Mouse (Mus musculus) limb, embryonic 13.5 days (tissue): ENCODE measurements around the gene Arhgap27. TPM values are rescaled to one million over a fixed set of nuclear protein-coding genes. Genes with fewer than 3 reads are reported as not detected.

Experiments used
- ATAC-seq: fragments of 200-750 bp; cut with Nextera tagmentation; 2 replicates; pipeline ENCODE4 v1.8.0; 2017; ENCODE audit warnings: low read depth, moderate number of reproducible peaks, moderate TSS enrichment; ENCODE audit not compliant: low FRiP score
- H3K27ac ChIP-seq: fragments of 300-500 bp; sonication (generic); 2 replicates; pipeline ENCODE4 v1.5.1; 2015; ENCODE audit warnings: inconsistent platforms, mild to moderate bottlenecking, moderate library complexity
- H3K27me3 ChIP-seq: fragments of 300-500 bp; sonication (generic); 2 replicates; pipeline ENCODE4 v1.6.1; 2015; ENCODE audit warnings: mild to moderate bottlenecking, inconsistent platforms
- H3K36me3 ChIP-seq: fragments of 300-500 bp; sonication (generic); 2 replicates; pipeline ENCODE4 v1.6.1; 2015; ENCODE audit warnings: inconsistent platforms, mild to moderate bottlenecking, moderate library complexity
- H3K4me1 ChIP-seq: fragments of 300-500 bp; sonication (generic); 2 replicates; pipeline ENCODE4 v1.6.1; 2015; ENCODE audit warnings: inconsistent platforms
- H3K4me2 ChIP-seq: fragments of 300-500 bp; sonication (generic); replicated peaks from 2 replicates; pipeline ENCODE4 v1.6.1; 2015; ENCODE audit warnings: inconsistent platforms, mild to moderate bottlenecking, moderate library complexity
- H3K4me3 ChIP-seq: fragments of 300-500 bp; sonication (generic); 2 replicates; pipeline ENCODE4 v1.5.1; 2015; ENCODE audit warnings: moderate library complexity, mild to moderate bottlenecking, inconsistent platforms
- H3K9ac ChIP-seq: fragments of 300-500 bp; sonication (generic); 2 replicates; pipeline ENCODE4 v1.6.1; 2015; ENCODE audit warnings: mild to moderate bottlenecking, inconsistent platforms
- H3K9me3 ChIP-seq: fragments of 300-500 bp; sonication (generic); 2 replicates; pipeline ENCODE4 v1.6.1; 2016; ENCODE audit warnings: inconsistent platforms
- WGBS: fragments of 180-500 bp; shearing (Covaris S2); methylation state at CpG from one replicate; pipeline ENCODE4 v1.1.7; 2015; 5-methylcytosine and 5-hydroxymethylcytosine counted together
- polyA plus RNA-seq: library from polyadenylated mRNA; unstranded; fragments of >200 nt; fragmentation: Nextera tagmentation; extraction: Ambion mirVana; gene quantifications from 2 replicates; pipeline ENCODE4 v1.2.1, GENCODE M21; 2015

Arhgap27 gene
- polyA plus RNA-seq, 1 experiment from 2014 or later = 6.8 TPM

DNA sequence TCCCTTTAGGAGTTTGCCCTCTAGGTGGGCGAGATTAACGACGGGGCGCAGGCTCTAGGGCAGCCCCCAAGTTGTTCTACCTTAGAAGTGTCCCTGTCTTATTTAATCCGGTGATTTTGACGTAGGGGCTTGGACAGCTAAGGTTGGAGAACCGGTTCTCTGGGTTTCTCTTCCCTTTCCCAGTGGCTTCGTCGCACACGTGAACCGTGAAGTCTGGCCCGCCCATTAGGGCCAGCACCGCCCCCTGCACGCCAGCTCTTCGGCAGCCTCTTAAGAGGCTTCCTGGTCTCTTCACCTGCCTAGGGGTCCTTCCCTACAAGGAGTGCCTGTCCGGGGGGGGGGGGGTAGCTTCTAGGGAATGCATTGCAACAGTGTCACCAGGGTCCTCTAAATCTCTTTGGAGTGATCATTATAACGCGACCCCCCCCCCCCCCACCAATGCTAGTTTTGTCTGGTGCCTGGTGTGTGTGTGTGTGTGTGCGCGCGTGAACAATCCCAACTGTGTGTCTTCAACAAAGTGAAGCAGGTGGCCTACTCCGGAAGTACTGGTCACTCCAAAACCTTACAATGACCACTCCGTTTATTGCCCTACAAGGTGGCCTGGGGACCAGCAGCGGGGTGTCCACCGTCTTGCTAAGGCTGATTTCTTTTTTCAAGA lies 2.0 kb downstream of the Arhgap27 start:
- no peak for ATAC-seq
- Histone ChIP-seq H3K27me3 (peaks cover 97% of the 10 kb centered on the region), H3K4me2 (peak overlapping the region; percentile 76), H3K27ac (no peak overlapping the region; the same call in 1 of the 2 replicates), H3K4me3 (peak overlapping the region; percentile 52), H3K9me3 (no peaks in the 10 kb centered on the region), H3K4me1 (peaks cover 50% of the 10 kb centered on the region), H3K36me3 (peaks cover 5% of the 10 kb centered on the region), H3K9ac (no peak overlapping the region)
- WGBS = 3% methylated on average over 25 of the region's 25 CpGs

- H3K4me3 ChIP-seq = peak overlapping the region; percentile 52
- H3K36me3 ChIP-seq = no peaks in the 10 kb centered on the region
- no peak overlapping the region for H3K27ac ChIP-seq
- WGBS = 3% methylated on average over 48 of the region's 48 CpGs
- no peaks in the 10 kb centered on the region for H3K9me3 ChIP-seq
- peak overlapping the region; percentile 68 for H3K9ac ChIP-seq
- H3K27me3 ChIP-seq = peaks cover 100% of the 10 kb centered on the region
- ATAC-seq = peak; percentile 10; the same call in 1 of the 2 replicates
- H3K4me1 ChIP-seq = peaks cover 58% of the 10 kb centered on the region
- H3K4me2 ChIP-seq = peak overlapping the region; percentile 76
These were observed 2.8 kb downstream of the Arhgap27 start for GRCm38 (mm10) chr11:103360661-103361081.

DNA sequence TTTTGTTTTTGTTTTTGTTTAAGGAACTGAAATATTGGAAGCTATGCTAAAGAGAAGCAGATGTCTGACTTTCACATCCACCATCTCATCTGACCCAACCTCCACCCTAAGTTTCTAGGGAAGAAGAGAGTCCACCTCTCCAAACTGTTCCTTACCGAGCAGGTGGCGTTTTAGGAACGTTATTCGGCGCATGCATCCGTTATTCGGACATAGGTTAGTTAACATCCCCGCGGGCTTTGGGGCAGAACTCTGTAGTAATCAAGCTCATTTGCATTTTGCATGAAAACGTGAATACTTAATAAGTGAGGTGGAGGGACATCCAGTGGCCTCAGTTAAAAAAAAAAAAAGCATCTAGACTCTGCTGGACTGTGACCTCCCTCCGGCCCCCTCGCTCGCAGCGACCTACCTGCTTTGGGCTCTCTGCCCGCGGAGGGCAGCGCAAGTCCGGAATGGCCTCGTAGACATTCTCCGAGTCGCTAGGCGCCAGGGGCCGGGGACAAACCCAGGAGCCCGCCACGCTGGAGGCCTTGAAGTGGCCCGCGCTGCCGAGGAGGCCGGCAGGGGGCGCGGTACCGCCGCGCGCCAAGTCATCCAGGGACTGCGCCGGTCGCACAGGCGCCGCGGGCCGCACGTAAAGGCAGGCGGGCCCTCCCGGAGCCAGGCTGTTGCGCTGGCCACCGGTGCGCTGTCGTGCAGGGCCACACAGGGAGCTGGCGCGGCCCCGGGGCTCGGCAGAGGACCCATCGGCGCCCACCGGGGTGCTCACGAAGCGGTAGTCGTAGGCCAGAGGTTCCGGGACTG lies 3.5 kb downstream of the Arhgap27 start:
- no peaks in the 10 kb centered on the region for H3K36me3 ChIP-seq
- no peaks in the 10 kb centered on the region for H3K9me3 ChIP-seq
- peaks cover 97% of the 10 kb centered on the region for H3K27me3 ChIP-seq
- peak overlapping the region; percentile 52 for H3K4me3 ChIP-seq
- H3K27ac ChIP-seq = no peak overlapping the region
- WGBS = 1% methylated on average over 60 of the region's 60 CpGs
- peak overlapping the region; percentile 76 for H3K4me2 ChIP-seq
- H3K4me1 ChIP-seq = peaks cover 64% of the 10 kb centered on the region
- ATAC-seq = peak; percentile 60; the same call in 1 of the 2 replicates
- H3K9ac ChIP-seq = peak overlapping the region; percentile 68

- WGBS = 2% methylated on average over 22 of the region's 22 CpGs
- Histone ChIP-seq H3K27me3 (peaks cover 92% of the 10 kb centered on the region), H3K4me1 (peaks cover 70% of the 10 kb centered on the region), H3K4me2 (peak overlapping the region; percentile 76), H3K4me3 (peak overlapping the region; percentile 17), H3K36me3 (no peaks in the 10 kb centered on the region), H3K9me3 (no peaks in the 10 kb centered on the region), H3K27ac (no peak overlapping the region), H3K9ac (no peak overlapping the region)
- no peak for ATAC-seq
These were observed 4.4 kb downstream of the Arhgap27 start for GRCm38 (mm10) chr11:103359122-103359521.

- Histone ChIP-seq H3K4me1 (peaks cover 64% of the 10 kb centered on the region), H3K27me3 (peaks cover 84% of the 10 kb centered on the region)
These were observed 5.2 kb downstream of the Arhgap27 start for GRCm38 (mm10) chr11:103358316-103358715.

DNA sequence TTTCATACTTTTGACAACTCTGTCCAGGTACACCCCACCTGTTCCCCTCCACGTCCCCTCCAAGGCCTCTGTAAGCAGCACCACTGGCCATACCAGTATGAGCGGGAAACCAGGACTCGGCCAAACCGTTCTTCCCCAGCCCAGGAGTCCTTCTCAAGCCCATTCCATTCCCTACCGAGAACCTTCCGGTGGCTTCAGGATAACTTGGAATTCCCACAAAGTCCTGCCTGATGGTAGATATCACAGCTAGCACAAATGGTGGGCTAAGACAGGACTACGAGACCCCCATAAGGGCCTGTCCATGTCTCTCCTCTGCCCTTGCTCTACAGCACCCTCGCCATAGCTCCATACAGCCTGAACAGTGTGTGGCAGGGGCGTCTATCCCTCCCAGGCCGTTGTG lies 5.8 kb downstream of the Arhgap27 start:
- H3K9me3 ChIP-seq = peaks cover 5% of the 10 kb centered on the region; the same call in 1 of the 2 replicates
- peaks cover 58% of the 10 kb centered on the region for H3K4me1 ChIP-seq
- H3K27me3 ChIP-seq = peaks cover 78% of the 10 kb centered on the region
- 92% methylated on average over 10 of the region's 10 CpGs for WGBS
- no peaks in the 10 kb centered on the region for H3K36me3 ChIP-seq
- no peak overlapping the region for H3K4me3 ChIP-seq
- ATAC-seq = no peak
- no peak overlapping the region for H3K27ac ChIP-seq
- no peak overlapping the region for H3K9ac ChIP-seq
- H3K4me2 ChIP-seq = no peak overlapping the region

More at GRCm38 (mm10) chr11:103358316-103358715, 5.2 kb downstream of the Arhgap27 start:
- no peaks in the 10 kb centered on the region for H3K9me3 ChIP-seq
- ATAC-seq = no peak
- no peak overlapping the region for H3K9ac ChIP-seq
- no peak overlapping the region for H3K27ac ChIP-seq
- no peak overlapping the region for H3K4me2 ChIP-seq
- 76% methylated on average over 4 of the region's 4 CpGs for WGBS
- no peaks in the 10 kb centered on the region for H3K36me3 ChIP-seq
- no peak overlapping the region for H3K4me3 ChIP-seq

- no peaks in the 10 kb centered on the region for H3K36me3 ChIP-seq
- H3K4me1 ChIP-seq = peaks cover 52% of the 10 kb centered on the region
- peaks cover 72% of the 10 kb centered on the region for H3K27me3 ChIP-seq
- no peak overlapping the region for H3K27ac ChIP-seq
- no peak overlapping the region for H3K9ac ChIP-seq
- peaks cover 11% of the 10 kb centered on the region for H3K9me3 ChIP-seq
- no peak overlapping the region for H3K4me2 ChIP-seq
- 79% methylated on average over 16 of the region's 16 CpGs for WGBS
- H3K4me3 ChIP-seq = no peak overlapping the region
- ATAC-seq = no peak
These were observed 6.4 kb downstream of the Arhgap27 start for GRCm38 (mm10) chr11:103356938-103357670.

DNA sequence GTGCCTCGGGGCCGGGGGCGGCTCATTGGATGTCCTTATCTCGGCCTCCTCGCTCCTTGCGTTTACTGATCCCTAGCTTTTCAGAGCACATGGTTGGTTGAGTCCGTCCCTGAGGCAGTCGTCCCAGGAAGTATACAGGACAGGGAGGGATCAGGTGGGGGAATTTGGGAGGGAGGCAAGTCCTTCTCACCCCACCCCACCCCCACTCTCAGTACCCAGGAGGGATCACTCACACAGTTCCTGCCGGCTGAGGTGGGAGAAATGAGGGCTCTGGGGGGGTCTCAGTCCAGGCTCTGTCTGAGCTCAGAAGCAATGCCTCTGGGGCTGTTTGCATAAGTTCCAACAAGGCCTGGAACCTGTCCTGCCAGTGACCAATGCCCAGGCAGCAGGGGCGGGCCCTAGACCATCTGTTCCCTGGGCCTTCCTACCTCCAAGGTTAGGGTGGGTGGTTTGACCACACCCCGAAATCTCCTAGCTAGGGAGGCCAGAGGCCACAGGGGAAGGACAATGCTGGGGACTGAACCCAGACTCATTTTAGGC lies 7.4 kb downstream of the Arhgap27 start:
- Histone ChIP-seq H3K27me3 (peaks cover 62% of the 10 kb centered on the region), H3K9me3 (peaks cover 12% of the 10 kb centered on the region), H3K4me3 (0 out of 2 replicates have a peak overlapping the region, but pooled peaks have one; percentile 1), H3K36me3 (no peaks in the 10 kb centered on the region), H3K4me1 (peaks cover 42% of the 10 kb centered on the region), H3K27ac (no peak overlapping the region), H3K4me2 (0 out of 2 replicates have a peak overlapping the region, but pooled peaks have one; percentile 27), H3K9ac (no peak overlapping the region)
- no peak for ATAC-seq
- 19% methylated on average over 11 of the region's 11 CpGs for WGBS

GRCm38 (mm10) chr11:103355251-103355650 lies 8.2 kb downstream of the Arhgap27 start:
- no peak overlapping the region for H3K9ac ChIP-seq
- peaks cover 53% of the 10 kb centered on the region for H3K27me3 ChIP-seq
- WGBS = 21% methylated on average over 11 of the region's 11 CpGs
- no peaks in the 10 kb centered on the region for H3K36me3 ChIP-seq
- peaks cover 12% of the 10 kb centered on the region for H3K9me3 ChIP-seq
- no peak for ATAC-seq
- no peak overlapping the region for H3K27ac ChIP-seq
- peaks cover 40% of the 10 kb centered on the region for H3K4me1 ChIP-seq
- H3K4me3 ChIP-seq = no peak overlapping the region
- no peak overlapping the region for H3K4me2 ChIP-seq

- WGBS = 69% methylated on average over 3 of the region's 3 CpGs
These were observed 9.5 kb downstream of the Arhgap27 start for GRCm38 (mm10) chr11:103354033-103354432.

GRCm38 (mm10) chr11:103352239-103352814 lies 11.2 kb downstream of the Arhgap27 start:
- ATAC-seq = no peak
- Histone ChIP-seq H3K27me3 (peaks cover 24% of the 10 kb centered on the region), H3K27ac (no peak overlapping the region), H3K4me2 (no peak overlapping the region), H3K9me3 (peaks cover 12% of the 10 kb centered on the region), H3K4me1 (peaks cover 23% of the 10 kb centered on the region), H3K36me3 (no peaks in the 10 kb centered on the region), H3K4me3 (no peak overlapping the region), H3K9ac (no peak overlapping the region)
- 80% methylated on average over 5 of the region's 5 CpGs for WGBS

More at GRCm38 (mm10) chr11:103354033-103354432, 9.5 kb downstream of the Arhgap27 start:
- Histone ChIP-seq H3K36me3 (no peaks in the 10 kb centered on the region), H3K27ac (no peak overlapping the region), H3K4me2 (no peak overlapping the region), H3K4me1 (peaks cover 29% of the 10 kb centered on the region), H3K4me3 (no peak overlapping the region), H3K9me3 (peaks cover 12% of the 10 kb centered on the region), H3K9ac (no peak overlapping the region), H3K27me3 (peaks cover 41% of the 10 kb centered on the region)
- ATAC-seq = no peak
